Mouse (Mus musculus) frontal cortex, postnatal 36 days (tissue): ENCODE measurements around the gene Tmem39a.

Experiments used
- DNase-seq, 2 experiments: peaks; one replicate each; pipeline ENCODE4 v3.0.0; 2022; ENCODE audit warnings: low spot score in 2 of 2

Gene Tmem39a

DNA sequence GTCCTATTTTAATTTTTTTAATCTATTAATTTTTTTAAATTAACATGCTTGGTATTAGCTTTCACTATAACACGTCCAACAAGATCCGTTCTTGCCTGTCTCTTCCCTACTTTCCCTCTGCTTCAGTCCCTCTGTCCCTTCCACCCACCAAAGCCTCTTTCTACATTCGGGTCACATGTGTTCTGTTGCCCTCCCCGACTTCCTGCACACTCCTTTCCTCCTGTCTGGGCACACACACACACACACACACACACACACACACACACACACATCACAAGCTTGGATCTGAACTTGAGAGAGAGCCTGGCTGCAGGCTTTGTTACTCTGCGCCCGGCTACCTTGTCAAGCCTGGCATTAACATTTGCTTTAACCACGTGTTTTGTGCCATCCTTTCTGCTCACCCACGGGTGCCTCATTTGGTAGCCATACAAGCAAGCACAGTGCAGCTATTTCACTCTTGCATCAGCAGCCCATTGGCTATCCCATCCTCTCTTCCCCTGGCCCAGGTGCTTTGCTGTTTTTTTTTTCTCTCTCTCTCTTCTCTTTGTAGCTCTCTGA lies 77.4 kb downstream of the Tmem39a start:
- DNase-seq = no peak

DNA sequence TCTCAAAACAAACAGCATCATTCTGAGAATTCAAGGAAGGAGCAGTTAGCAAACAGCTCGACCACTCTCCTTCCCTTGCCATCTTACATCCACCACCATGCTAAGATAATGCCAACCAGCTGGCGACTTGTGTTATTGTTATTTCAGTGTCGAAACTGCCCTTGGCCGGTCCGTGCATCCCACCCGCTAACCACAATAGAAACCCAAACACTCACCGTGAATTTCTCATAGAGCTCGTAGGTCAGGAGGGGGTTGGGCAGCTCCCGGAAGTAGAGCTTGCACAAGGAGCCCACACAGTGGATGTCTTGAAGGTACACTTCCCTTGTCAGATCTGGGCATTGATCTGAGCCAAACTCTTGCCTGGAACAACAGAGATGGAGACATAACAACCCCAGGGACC lies 78.2 kb downstream of the Tmem39a start:
- no peak for DNase-seq

DNA sequence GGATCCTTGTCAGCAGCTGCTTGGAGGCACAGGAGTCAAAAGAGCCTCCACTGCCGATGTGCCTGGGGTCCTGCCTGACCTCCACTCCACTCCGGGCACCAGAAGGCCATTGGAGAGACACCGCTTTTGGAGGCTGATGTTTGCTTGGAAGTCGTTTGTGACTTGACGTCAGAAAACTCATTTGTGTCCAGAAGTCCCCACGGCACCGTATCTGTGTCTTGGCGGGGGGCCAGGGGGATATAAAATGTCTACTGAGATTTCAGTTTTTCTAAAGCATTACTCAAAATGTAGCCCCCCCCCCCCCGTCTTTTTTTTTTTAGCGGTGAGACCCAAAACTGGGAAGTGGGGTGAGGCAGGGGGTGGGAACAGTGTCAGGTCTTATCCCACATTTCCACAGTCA lies 78.6 kb downstream of the Tmem39a start:
- DNase-seq = no peak
